Mouse (Mus musculus): Measurements from ENCODE around the gene Tceal5.

DNA sequence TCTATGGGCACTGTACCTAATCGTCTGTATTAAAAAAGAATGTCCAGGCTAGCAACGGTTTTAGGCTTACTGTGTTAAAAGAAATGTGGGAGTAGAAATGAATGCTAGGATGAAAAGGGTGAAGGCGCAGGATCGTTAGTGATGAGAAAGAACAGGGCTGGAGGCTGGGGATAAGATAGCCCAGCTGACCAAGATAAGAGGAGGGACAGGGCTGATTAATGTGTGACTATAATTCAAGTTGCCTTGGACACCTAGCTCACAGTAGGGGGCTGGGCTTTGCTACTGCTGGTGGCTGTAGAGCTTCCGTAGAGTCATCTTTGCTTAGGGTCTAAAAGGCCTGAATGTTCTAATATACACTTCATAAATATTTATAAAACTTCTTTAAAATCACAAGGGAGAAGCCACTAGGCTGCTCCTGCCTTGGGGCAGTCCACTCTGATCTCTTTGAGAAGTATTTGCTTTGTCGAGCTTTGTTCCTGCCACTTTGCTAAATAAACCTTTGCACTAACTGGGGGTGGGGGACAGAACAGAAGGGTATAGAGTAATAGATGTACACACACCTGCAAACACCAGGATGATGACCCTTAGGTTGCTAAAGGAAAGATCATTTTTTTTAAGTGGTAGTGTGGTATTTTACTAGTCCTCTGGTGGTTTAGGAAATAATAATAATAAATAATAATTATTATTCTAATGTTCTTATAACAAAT is 48.5 kb upstream of the Tceal5 start:
- TF ChIP-seq CTCF (conservative IDR thresholded peaks at IDR 0.05; ENCODE audit: insufficient read depth, insufficient read length, low read depth, low read length) (no peak), POLR2A (IDR thresholded peaks at IDR 0.05; ENCODE audit: low read depth, low read length) (no peak)

All from kidney, adult 2 months (tissue).